In genomic region chr5:53589172-53589960, GRCm38 (mm10) we compare ENCODE assay signal across 8 mouse cellular contexts.
DNase-seq lines count a peak whose midpoint lies in the region; ATAC-seq and TF ChIP-seq lines count a peak whose summit lies in the region.

No protein-coding gene starts in this region.

- H3K79me2 ChIP-seq in C2C12 (ENCODE audit: control insufficient read depth, insufficient read depth) (peaks cover 43% of the 10 kb centered on the region), myocyte (ENCODE audit: control insufficient read depth, insufficient read depth) (peaks cover 35% of the 10 kb centered on the region)
- H3K79me2 ChIP-seq in liver, adult 2 months (ENCODE audit: control insufficient read depth, insufficient read depth, low read length), result peaks cover 12% of the 10 kb centered on the region; the same call in 1 of the 2 replicates

- H3K27ac ChIP-seq in heart, embryonic 11.5 days (ENCODE audit: low read depth, low read length), result peak overlapping the region; percentile 98
- H3K27ac ChIP-seq in kidney, embryonic 16.5 days (ENCODE audit: low read length), result peak overlapping the region; percentile 100
- H3K27ac ChIP-seq in liver, adult 2 months (replicated peaks; ENCODE audit: insufficient read depth, low read depth, low read length), result peak overlapping the region; percentile 66

- 0% methylated on average over 69 of the region's 72 CpGs for WGBS in heart, embryonic 11.5 days (ENCODE audit: insufficient replicate concordance)
- WGBS in kidney, embryonic 16.5 days, result under 1% methylated on average over 71 of the region's 72 CpGs
- under 1% methylated on average over 71 of the region's 72 CpGs for WGBS in liver, adult 2 months

- ATAC-seq in heart, embryonic 11.5 days (replicated peaks; ENCODE audit: insufficient number of reproducible peaks, low FRiP score, low TSS enrichment), result peak; percentile 81
- peak; percentile 87 for ATAC-seq in kidney, embryonic 16.5 days (ENCODE audit: low FRiP score, low TSS enrichment)

- no peaks in the 10 kb centered on the region for H3K9me3 ChIP-seq in erythroblast, embryonic 14.5 days (ENCODE audit: control insufficient read depth, low read length)
- H3K9me3 ChIP-seq in heart, embryonic 11.5 days (replicated peaks; ENCODE audit: control insufficient read depth, low read length), result no peaks in the 10 kb centered on the region
- H3K9me3 ChIP-seq in kidney, embryonic 16.5 days (ENCODE audit: low read length), result no peaks in the 10 kb centered on the region

- H3K27me3 ChIP-seq in C2C12 (ENCODE audit: control insufficient read depth, insufficient read depth, insufficient read length), result no peaks in the 10 kb centered on the region
- H3K27me3 ChIP-seq in erythroblast, embryonic 14.5 days (ENCODE audit: control insufficient read depth), result peaks cover 13% of the 10 kb centered on the region
- H3K27me3 ChIP-seq in heart, embryonic 11.5 days (ENCODE audit: control insufficient read depth, insufficient read depth, low read length), result no peaks in the 10 kb centered on the region
- no peaks in the 10 kb centered on the region for H3K27me3 ChIP-seq in kidney, embryonic 16.5 days (ENCODE audit: insufficient read depth, low read length)
- no peaks in the 10 kb centered on the region for H3K27me3 ChIP-seq in liver, adult 2 months (ENCODE audit: control insufficient read depth, insufficient read depth, low read length)
- no peaks in the 10 kb centered on the region for H3K27me3 ChIP-seq in myocyte (ENCODE audit: control insufficient read depth, insufficient read depth, insufficient read length)
- H3K27me3 ChIP-seq in splenic B cell, adult 2 months (ENCODE audit: control insufficient read depth, insufficient read depth, low read length, poor library complexity, severe bottlenecking), result no peaks in the 10 kb centered on the region; the same call in 1 of the 2 replicates

- peak overlapping the region; percentile 98 for H3K4me2 ChIP-seq in heart, embryonic 11.5 days
- peak overlapping the region; percentile 98 for H3K4me2 ChIP-seq in kidney, embryonic 16.5 days (replicated peaks; ENCODE audit: low read depth, low read length)
- H3K4me2 ChIP-seq in myocyte (ENCODE audit: low read depth), result peak overlapping the region; percentile 70

- H3K4me3 ChIP-seq in C2C12 (ENCODE audit: insufficient read depth, poor library complexity, severe bottlenecking), result peak overlapping the region; percentile 63
- H3K4me3 ChIP-seq in erythroblast, embryonic 14.5 days (replicated peaks), result peak overlapping the region; percentile 86
- peak overlapping the region; percentile 91 for H3K4me3 ChIP-seq in heart, embryonic 11.5 days (ENCODE audit: low read depth, low read length)
- H3K4me3 ChIP-seq in kidney, embryonic 16.5 days (ENCODE audit: low read length), result peak overlapping the region; percentile 84
- peak overlapping the region; percentile 94 for H3K4me3 ChIP-seq in liver, adult 2 months (ENCODE audit: insufficient read depth, low read depth, low read length)
- peak overlapping the region; percentile 91 for H3K4me3 ChIP-seq in myocyte

- H3K79me3 ChIP-seq in C2C12 (ENCODE audit: low read depth), result peaks cover 38% of the 10 kb centered on the region

- no peaks in the 10 kb centered on the region for H3K36me3 ChIP-seq in C2C12 (ENCODE audit: control insufficient read depth, insufficient read depth)
- H3K36me3 ChIP-seq in erythroblast, embryonic 14.5 days (ENCODE audit: control insufficient read depth), result no peaks in the 10 kb centered on the region
- H3K36me3 ChIP-seq in heart, embryonic 11.5 days (ENCODE audit: control insufficient read depth, insufficient read depth, low read length), result no peaks in the 10 kb centered on the region
- H3K36me3 ChIP-seq in kidney, embryonic 16.5 days (ENCODE audit: insufficient read depth, low read length), result no peaks in the 10 kb centered on the region
- H3K36me3 ChIP-seq in liver, adult 2 months (ENCODE audit: control insufficient read depth, insufficient read depth, low read length), result no peaks in the 10 kb centered on the region
- H3K36me3 ChIP-seq in myocyte (ENCODE audit: control insufficient read depth, insufficient read depth), result no peaks in the 10 kb centered on the region
- no peaks in the 10 kb centered on the region for H3K36me3 ChIP-seq in splenic B cell, adult 2 months (ENCODE audit: control insufficient read depth, insufficient read depth, low read length, poor library complexity, severe bottlenecking)

- H3K4me1 ChIP-seq in erythroblast, embryonic 14.5 days (ENCODE audit: control insufficient read depth), result peaks cover 35% of the 10 kb centered on the region
- peaks cover 7% of the 10 kb centered on the region for H3K4me1 ChIP-seq in heart, embryonic 11.5 days (ENCODE audit: control insufficient read depth, insufficient read depth, low read length)
- peaks cover 23% of the 10 kb centered on the region for H3K4me1 ChIP-seq in kidney, embryonic 16.5 days (ENCODE audit: insufficient read depth, low read length)
- peaks cover 15% of the 10 kb centered on the region for H3K4me1 ChIP-seq in liver, adult 2 months (ENCODE audit: control insufficient read depth, insufficient read depth, low read length)

- no peak; the same call in 1 of the 2 replicates for TF ChIP-seq POLR2A in brain, embryonic 14.5 days (IDR thresholded peaks at IDR 0.05; ENCODE audit: borderline replicate concordance, extremely low read depth, insufficient read depth, insufficient read length, poor library complexity, severe bottlenecking)
- TF ChIP-seq POLR2A in liver, adult 2 months (IDR thresholded peaks at IDR 0.05; ENCODE audit: extremely low read depth, insufficient read depth, low read length), result peak; percentile 33; the same call in 1 of the 2 replicates
- peak; percentile 70 for TF ChIP-seq POLR2A in myocyte (IDR thresholded peaks at IDR 0.05; ENCODE audit: insufficient read length, low read depth)

- peak overlapping the region; percentile 63 for H3ac ChIP-seq in C2C12 (ENCODE audit: control insufficient read depth, insufficient read length, low read depth)
- H3ac ChIP-seq in myocyte (ENCODE audit: control insufficient read depth, insufficient read length), result peak overlapping the region; percentile 75

- TF ChIP-seq CTCF in C2C12 (IDR thresholded peaks at IDR 0.05; ENCODE audit: control insufficient read depth, insufficient read depth, insufficient read length), result no peak
- no peak for TF ChIP-seq CTCF in brain, embryonic 14.5 days (IDR thresholded peaks at IDR 0.05; ENCODE audit: borderline replicate concordance, extremely low read depth, insufficient read depth, insufficient read length)
- no peak for TF ChIP-seq CTCF in liver, adult 2 months (IDR thresholded peaks at IDR 0.05; ENCODE audit: low read depth, low read length)

- peak overlapping the region; percentile 95 for H3K9ac ChIP-seq in heart, embryonic 11.5 days (ENCODE audit: low read depth, low read length)
- H3K9ac ChIP-seq in kidney, embryonic 16.5 days (replicated peaks; ENCODE audit: low read length), result peak overlapping the region; percentile 93
- peak overlapping the region; percentile 91 for H3K9ac ChIP-seq in liver, adult 2 months (ENCODE audit: low read depth, low read length)

- peak; percentile 99 for DNase-seq in brain, embryonic 14.5 days (ENCODE audit: low read depth)
- DNase-seq in liver, adult 2 months (ENCODE audit: extremely low read depth, low read depth, low spot score), result peak; percentile 83
- peak; percentile 94 for DNase-seq in splenic B cell, adult 2 months (ENCODE audit: low read depth, low spot score)

TF ChIP-seq in C2C12, 6 proteins besides CTCF, POLR2A, EP300 and RAD21:
- peak; percentile 78 for TF ChIP-seq MAX (IDR thresholded peaks at IDR 0.05)
- TF ChIP-seq USF1 (IDR thresholded peaks at IDR 0.05; ENCODE audit: low read depth), result no peak
TF ChIP-seq in C2C12: peak in this region for 1.

TF ChIP-seq in myocyte, 11 proteins besides CTCF, POLR2A, EP300 and RAD21:
- TF ChIP-seq MYOG (IDR thresholded peaks at IDR 0.05; ENCODE audit: control insufficient read depth in 1 of 3, insufficient read depth in 1 of 3, insufficient read length in 2 of 3, low read depth in 2 of 3) (peak in 2 of 3 experiments; percentile 84 to 91), SRF (IDR thresholded peaks at IDR 0.05; ENCODE audit: control insufficient read depth, insufficient read length, low read depth) (no peak), MYOD1 (IDR thresholded peaks at IDR 0.05; ENCODE audit: control insufficient read depth in 1 of 3, insufficient read length in 2 of 3, low read depth in 2 of 3) (peak in 2 of 3 experiments; percentile 83 to 89), REST (IDR thresholded peaks at IDR 0.05; ENCODE audit: insufficient read depth, insufficient read length) (no peak), TCF12 (IDR thresholded peaks at IDR 0.05; ENCODE audit: insufficient read depth, poor library complexity, severe bottlenecking) (no peak), TCF3 (IDR thresholded peaks at IDR 0.05; ENCODE audit: insufficient read length, low read depth) (peak; percentile 41), MAX (IDR thresholded peaks at IDR 0.05; ENCODE audit: low read depth) (no peak), POLR2AphosphoS2 (IDR thresholded peaks at IDR 0.05; ENCODE audit: insufficient read length, low read depth) (peak; percentile 61), CEBPB (IDR thresholded peaks at IDR 0.05; ENCODE audit: insufficient read depth, poor library complexity, severe bottlenecking) (no peak), E2F4 (IDR thresholded peaks at IDR 0.05; ENCODE audit: insufficient read depth) (peak; percentile 33), USF1 (IDR thresholded peaks at IDR 0.05; ENCODE audit: low read depth) (no peak)

Comparison
In these comparisons a context has a peak if more than half of its experiments do, and no peak if none do; other contexts are left out.
1. Peak in every context shown above with its lines: DNase-seq, ATAC-seq, H3K4me3 ChIP-seq and H3K27ac ChIP-seq.